Mouse (Mus musculus) heart, postnatal 10 days (tissue): Measurements from ENCODE around the gene Proser2. TPM values are rescaled to one million over a fixed set of nuclear protein-coding genes. Genes with fewer than 3 reads are reported as not detected.

Source experiments
- DNase-seq, 2 experiments: peaks; one replicate each; pipeline ENCODE4 v3.0.0; 2021
- intact Hi-C: fragments of 180-260 bp; cut with DNase I; formaldehyde crosslinking; loops from one replicate; pipeline ENCODE4 v1.15.1; 2025
- total RNA-seq, 2 experiments: library from RNA; stranded (reverse); gene quantifications; 2 replicates each; pipeline ENCODE4 v1.2.3; 2021

The Proser2 gene
- total RNA-seq, result 10 to 100 TPM; 10.7 to 37.7 TPM

- peak; percentile 87 to 90 for DNase-seq
- intact Hi-C loops, result loop anchor here (2.0 kb wide), 1 partner anchor 37 kb away; no protein-coding TSS in a partner anchor
Measured at GRCm38 (mm10) chr2:6129555-6130355, at the start of gene Proser2. Proser2 (minus strand) TSS chr2:6130211.

DNA sequence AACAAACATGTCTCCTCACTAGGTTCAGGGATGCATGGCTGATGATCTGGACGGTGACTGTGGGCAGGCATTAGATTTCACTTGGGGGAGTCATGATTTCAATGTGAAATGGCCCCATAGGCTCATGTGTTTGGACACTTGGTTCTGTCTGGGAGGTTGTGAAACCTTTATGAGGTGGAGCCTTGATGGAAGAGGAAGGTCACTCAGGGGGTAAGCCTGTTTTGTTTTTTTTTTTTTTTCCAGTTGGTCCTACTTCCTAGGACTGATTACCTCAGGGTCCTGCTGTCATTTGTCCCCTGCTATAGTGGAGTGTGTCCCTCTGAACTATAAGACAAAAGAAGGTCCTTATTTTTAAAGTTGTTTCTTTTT lies 49.7 kb upstream of the Proser2 start:
- intact Hi-C loops, result no loop called here
- DNase-seq, result no peak

- DNase-seq, result no peak
- intact Hi-C loops, result no loop called here
Measured at GRCm38 (mm10) chr2:6178901-6179748, 49.1 kb upstream of the Proser2 start.

DNA sequence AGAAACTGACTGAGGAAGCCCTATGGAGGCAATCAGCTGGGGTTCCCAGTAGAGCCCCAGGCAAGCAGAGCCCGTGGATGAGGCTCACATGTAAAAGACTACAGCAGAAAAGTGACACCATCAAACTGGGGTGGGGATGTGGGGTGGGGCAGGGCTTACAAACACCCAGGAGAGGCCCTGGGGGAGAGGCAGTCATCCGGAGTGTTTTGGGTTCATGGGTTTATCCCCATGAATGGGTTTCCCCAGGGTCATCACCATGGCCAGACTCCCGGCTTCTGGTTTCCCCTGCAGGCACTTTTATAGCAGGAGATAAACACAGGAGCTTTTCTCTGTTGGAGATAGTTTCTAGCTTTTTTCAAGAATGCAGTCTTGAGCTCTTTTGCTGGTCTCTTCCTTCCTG lies 43.0 kb upstream of the Proser2 start:
- intact Hi-C loops, result no loop called here
- DNase-seq, result no peak

- intact Hi-C loops, result loop anchor here (1.0 to 5.0 kb wide), 3 partner anchors 116 to 173 kb away; no protein-coding TSS in a partner anchor
- DNase-seq, result no peak
Measured at GRCm38 (mm10) chr2:6168560-6168959, 38.5 kb upstream of the Proser2 start.

- intact Hi-C loops, result loop anchor here (1.0 to 5.0 kb wide), 5 partner anchors 37 to 267 kb away; partner anchors contain the start of gene Proser2
- peak; percentile 84 to 92 for DNase-seq
Measured at GRCm38 (mm10) chr2:6167843-6168558, 38.0 kb upstream of the Proser2 start.

DNA sequence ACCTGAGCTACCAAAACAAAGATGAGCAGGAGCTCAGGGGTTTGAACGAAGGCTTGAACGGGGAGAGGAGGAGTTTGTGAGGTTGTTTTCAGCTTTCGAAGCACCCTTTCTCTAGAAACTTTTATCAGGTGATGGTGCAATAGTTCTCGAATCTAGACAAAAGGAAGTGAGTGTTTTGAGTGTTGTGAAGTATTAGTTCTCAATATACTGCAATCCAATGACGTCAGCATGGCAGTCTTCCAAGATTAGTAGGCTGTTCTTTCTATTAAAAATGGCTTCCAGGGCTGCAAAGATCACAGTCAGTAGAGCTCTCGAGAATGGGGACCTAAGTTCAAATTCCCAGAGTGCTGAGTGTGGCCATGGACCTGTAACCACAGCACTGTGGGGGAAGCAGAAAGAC lies 35.8 kb upstream of the Proser2 start:
- intact Hi-C loops, result loop anchor here (2.0 to 5.0 kb wide), 4 partner anchors 35 to 265 kb away; partner anchors contain the start of gene Proser2
- peak; percentile 42 to 56 for DNase-seq

DNA sequence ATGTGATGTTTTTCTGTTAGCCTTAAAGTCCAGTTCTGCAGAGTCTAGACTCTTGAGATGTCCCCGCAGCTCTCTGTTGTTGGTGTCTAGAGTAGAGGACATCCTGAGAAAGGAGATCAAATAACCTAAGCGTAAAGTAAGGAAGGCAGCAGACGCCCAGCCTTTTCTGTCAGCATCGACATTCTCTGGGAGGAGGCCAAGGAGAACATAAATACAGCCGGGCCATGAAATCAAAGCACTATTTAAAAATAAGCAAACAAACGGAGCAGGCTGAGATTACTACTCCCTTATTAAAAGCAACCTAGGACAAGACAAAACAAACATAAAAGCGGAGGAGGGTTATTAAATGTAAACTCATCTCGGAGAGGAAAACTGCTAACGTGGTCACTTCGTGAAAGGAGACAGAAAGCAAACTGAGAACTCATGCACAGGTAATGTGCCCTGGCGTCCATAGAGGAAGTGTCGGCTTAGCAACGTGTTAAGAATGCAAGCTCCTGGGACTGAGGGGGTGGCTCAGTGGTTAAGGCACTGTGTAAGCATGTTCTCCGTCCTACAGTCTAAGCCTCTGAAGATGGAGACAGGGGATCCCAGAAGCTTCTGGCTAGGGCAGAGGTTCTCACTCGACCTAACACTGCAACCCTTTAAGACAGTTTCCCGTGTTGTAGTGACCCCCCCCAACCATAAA lies 34.7 kb upstream of the Proser2 start:
- intact Hi-C loops, result loop anchor here (5.0 kb wide), 2 partner anchors 112 to 152 kb away; no protein-coding TSS in a partner anchor
- DNase-seq, result peak in 1 of 2 experiments; percentile 8

DNA sequence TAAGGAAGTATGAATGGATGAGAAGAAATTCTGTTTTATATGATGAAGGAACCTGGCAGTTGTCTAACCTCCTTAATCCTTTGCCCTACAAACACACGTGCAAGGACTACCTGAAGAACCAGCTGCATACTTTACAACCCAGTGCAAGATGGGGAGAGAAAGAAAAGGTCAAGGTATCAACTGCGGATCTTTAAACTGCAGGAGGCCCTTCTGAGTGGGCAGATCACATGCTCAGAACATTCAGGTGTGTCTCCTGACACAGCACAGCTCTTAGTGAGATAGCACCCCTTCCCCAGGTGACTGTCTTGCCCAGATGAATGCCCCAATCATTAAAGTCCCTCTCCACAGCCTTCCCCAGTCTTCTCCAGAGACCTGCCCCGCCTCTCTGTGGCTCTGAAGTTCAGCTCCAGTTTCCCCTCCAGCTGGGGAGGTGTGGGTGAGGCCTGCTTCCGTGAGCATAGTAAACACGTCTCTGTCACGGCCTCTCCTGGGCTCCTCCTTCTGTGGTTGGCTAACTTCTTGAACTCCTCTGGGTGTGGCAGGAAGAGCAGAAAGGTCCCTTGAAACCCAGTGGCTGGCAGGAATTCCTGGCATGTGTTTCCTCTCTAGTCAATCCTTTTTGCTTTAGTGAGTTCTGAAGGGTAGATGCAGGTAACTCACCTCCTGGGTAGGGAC lies 32.5 kb upstream of the Proser2 start:
- intact Hi-C loops, result no loop called here
- DNase-seq, result peak; percentile 5 to 19

- intact Hi-C loops, result no loop called here
- no peak for DNase-seq
Measured at GRCm38 (mm10) chr2:6159735-6160134, 29.7 kb upstream of the Proser2 start.

GRCm38 (mm10) chr2:6159219-6159618 lies 29.2 kb upstream of the Proser2 start:
- intact Hi-C loops, result no loop called here
- no peak for DNase-seq

DNA sequence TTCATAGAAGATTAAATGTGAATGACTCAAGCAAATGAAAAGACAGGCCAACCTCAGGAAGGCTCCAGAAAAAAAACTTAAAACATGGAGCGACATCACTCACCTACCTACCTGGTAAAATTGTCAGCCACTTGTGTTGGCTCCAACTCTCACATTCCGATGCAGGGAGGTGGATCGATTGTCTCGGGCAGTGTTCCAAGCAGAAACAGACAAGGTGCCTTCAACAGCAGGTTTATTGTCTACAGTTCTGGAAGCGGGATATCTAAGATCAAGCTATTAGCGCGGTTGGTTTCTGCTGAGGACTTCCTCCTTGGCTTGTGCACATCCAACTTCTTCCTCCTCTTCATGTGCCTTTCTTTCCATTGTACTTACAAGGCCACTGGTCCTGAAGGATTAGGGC lies 27.6 kb upstream of the Proser2 start:
- no peak for DNase-seq

GRCm38 (mm10) chr2:6157208-6157607 lies 27.2 kb upstream of the Proser2 start:
- intact Hi-C loops, result no loop called here
- DNase-seq, result no peak

More for the DNA sequence above, 27.6 kb upstream of the Proser2 start:
- intact Hi-C loops, result no loop called here

DNA sequence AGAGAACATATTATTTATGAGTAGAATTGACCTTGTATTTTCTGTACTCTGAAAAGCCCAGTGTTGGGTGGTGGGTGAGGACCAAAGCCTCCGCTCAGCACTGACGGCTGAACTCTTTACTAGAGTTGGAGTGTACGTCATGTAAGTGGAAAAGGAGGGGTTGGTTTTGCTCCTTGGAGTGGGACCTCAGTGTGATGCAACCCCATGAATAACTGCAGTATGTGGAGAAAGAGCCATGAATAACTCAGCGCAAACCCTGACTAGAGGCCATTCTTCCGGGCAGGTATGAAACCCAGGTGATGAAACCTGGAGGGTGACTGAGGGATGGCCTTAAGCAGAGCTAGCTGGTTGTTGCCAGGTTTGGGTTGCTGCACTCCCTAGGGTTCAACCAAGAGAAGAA lies 19.8 kb upstream of the Proser2 start:
- DNase-seq, result no peak
- intact Hi-C loops, result no loop called here

DNA sequence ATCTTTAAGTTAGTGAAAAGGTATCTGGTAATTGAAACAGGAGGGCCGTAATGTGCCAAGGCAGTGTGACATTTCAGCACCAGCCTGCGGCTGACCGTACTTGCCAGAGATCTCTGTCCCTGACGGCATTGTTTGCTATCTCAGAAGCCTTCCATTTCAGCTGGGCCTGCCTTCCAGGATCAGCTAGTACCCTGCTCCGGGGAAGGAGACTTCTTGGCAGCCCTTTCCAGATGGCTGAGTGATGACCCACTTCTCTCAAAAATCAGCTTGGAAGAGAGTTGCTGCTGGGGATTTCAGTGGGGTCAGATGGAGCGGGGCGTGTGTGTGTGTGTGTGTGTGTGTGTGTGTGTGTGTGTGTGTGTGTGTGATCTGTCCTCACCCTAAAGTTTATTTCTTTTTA lies 16.9 kb upstream of the Proser2 start:
- intact Hi-C loops, result no loop called here
- DNase-seq, result no peak

- intact Hi-C loops, result no loop called here
Measured at GRCm38 (mm10) chr2:6146257-6146656, 16.2 kb upstream of the Proser2 start.

DNA sequence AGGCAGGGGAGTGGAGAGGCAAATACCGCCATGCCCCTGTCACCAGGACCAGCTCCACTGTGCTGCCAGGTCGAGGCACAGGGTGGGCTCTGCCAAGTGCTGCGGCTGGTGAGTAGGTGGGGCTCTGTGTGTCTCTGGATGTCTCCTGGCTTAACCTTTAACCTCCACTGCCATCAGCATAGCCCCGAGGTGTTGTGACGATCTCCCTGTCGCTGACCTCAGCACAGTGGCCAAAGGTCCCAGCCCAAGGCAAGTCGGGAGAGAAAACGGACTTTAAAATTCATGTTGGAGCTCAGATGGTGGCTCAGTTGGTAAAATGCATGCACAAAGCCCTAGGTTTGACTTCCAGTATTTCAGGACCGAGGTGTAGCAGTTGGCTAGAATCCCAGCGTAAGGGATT lies 15.6 kb upstream of the Proser2 start:
- intact Hi-C loops, result no loop called here
- no peak for DNase-seq

More at GRCm38 (mm10) chr2:6146257-6146656, 16.2 kb upstream of the Proser2 start:
- no peak for DNase-seq

DNA sequence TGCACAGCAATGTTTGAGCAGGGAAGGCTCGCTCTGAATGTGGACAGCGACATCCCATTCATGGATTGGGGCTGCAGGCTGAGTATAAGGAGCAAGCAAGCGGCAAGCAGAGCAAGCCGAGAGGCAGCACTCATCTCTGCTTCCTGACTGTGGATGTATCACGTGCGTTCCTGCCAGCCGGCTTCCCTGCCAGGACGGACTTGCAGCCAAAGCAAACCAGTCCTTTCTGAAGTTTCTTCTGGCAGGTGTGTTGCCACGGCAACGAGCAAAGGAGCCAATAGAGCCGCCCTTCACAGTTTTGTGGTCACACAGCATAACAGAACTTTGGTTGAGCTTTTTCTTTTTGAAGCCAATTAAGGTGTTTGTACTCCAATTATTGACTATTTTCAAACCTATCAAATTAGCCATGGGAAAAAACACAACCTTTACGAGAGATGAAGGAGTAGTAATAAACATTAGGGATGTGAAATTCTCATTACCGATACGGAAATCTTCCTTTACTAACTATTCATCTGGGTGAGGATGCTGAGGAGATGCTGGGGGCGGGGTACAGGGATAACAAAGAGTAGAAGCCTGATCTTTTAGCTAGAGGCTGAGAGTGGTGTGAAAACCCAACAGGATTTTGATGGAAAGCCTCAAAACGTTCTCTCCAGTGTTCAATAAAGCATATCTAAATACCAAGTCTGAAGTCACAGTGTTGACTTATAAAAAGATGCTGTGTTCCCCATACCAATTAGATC lies 13.1 kb upstream of the Proser2 start:
- intact Hi-C loops, result no loop called here
- no peak for DNase-seq
